Mouse (Mus musculus): ENCODE data around the gene Cdc14a. TPM values are rescaled to one million over a fixed set of nuclear protein-coding genes. Genes with fewer than 3 reads are reported as not detected.

Cdc14a gene
- polyA plus RNA-seq, 1 experiment: 4.7 TPM

GRCm38 (mm10) chr3:116327001-116327615 is 96.7 kb downstream of the Cdc14a start:
- Histone ChIP-seq H3K27ac (ENCODE audit: insufficient read depth, low read length) (no peak overlapping the region), H3K36me3 (ENCODE audit: control insufficient read depth, insufficient read depth, low read length) (peaks cover 5% of the 10 kb centered on the region), H3K4me1 (ENCODE audit: control insufficient read depth, insufficient read depth, insufficient read length) (no peaks in the 10 kb centered on the region), H3K4me3 (ENCODE audit: extremely low read depth, insufficient read depth, insufficient read length) (no peak overlapping the region), H3K27me3 (ENCODE audit: control insufficient read depth, insufficient read depth, low read length) (no peaks in the 10 kb centered on the region)
- WGBS: 30% methylated on average over 23 of the region's 23 CpGs
- peak; percentile 25 to 64 for DNase-seq (ENCODE audit: low read depth in 1 of 2, low spot score in 2 of 2)
- TF ChIP-seq POLR2A (IDR thresholded peaks at IDR 0.05; ENCODE audit: low read depth, low read length) (no peak), CTCF (IDR thresholded peaks at IDR 0.05; ENCODE audit: extremely low read depth, insufficient read depth, insufficient read length, insufficient replicate concordance) (peak; percentile 95)

- 88% methylated on average over 2 of the region's 2 CpGs for WGBS
- Histone ChIP-seq H3K36me3 (ENCODE audit: control insufficient read depth, insufficient read depth, low read length) (peaks cover 7% of the 10 kb centered on the region; the same call in 1 of the 2 replicates), H3K27me3 (ENCODE audit: control insufficient read depth, insufficient read depth, low read length) (no peaks in the 10 kb centered on the region), H3K4me3 (ENCODE audit: extremely low read depth, insufficient read depth, insufficient read length) (no peak overlapping the region), H3K4me1 (ENCODE audit: control insufficient read depth, insufficient read depth, insufficient read length) (no peaks in the 10 kb centered on the region), H3K27ac (ENCODE audit: insufficient read depth, low read length) (no peak overlapping the region)
- TF ChIP-seq CTCF (IDR thresholded peaks at IDR 0.05; ENCODE audit: extremely low read depth, insufficient read depth, insufficient read length, insufficient replicate concordance): no peak
- no peak for TF ChIP-seq POLR2A (IDR thresholded peaks at IDR 0.05; ENCODE audit: low read depth, low read length)
- DNase-seq (ENCODE audit: low read depth in 1 of 2, low spot score in 2 of 2): no peak
Observed at GRCm38 (mm10) chr3:116325501-116325900, 98.3 kb downstream of the Cdc14a start.

- Histone ChIP-seq H3K27ac (ENCODE audit: insufficient read depth, low read length) (no peak overlapping the region), H3K36me3 (ENCODE audit: control insufficient read depth, insufficient read depth, low read length) (peaks cover 5% of the 10 kb centered on the region), H3K4me3 (ENCODE audit: extremely low read depth, insufficient read depth, insufficient read length) (no peak overlapping the region), H3K27me3 (ENCODE audit: control insufficient read depth, insufficient read depth, low read length) (no peaks in the 10 kb centered on the region), H3K4me1 (ENCODE audit: control insufficient read depth, insufficient read depth, insufficient read length) (no peaks in the 10 kb centered on the region)
- WGBS: 96% methylated on average over 5 of the region's 5 CpGs
- DNase-seq (ENCODE audit: low read depth in 1 of 2, low spot score in 2 of 2): no peak
- TF ChIP-seq POLR2A (IDR thresholded peaks at IDR 0.05; ENCODE audit: low read depth, low read length) (no peak), CTCF (IDR thresholded peaks at IDR 0.05; ENCODE audit: extremely low read depth, insufficient read depth, insufficient read length, insufficient replicate concordance) (no peak)
Observed at GRCm38 (mm10) chr3:116319696-116320095, 104.1 kb downstream of the Cdc14a start.

- 97% methylated on average over 4 of the region's 4 CpGs for WGBS
- no peak for DNase-seq (ENCODE audit: low read depth in 1 of 2, low spot score in 2 of 2)
Observed at GRCm38 (mm10) chr3:116311838-116312237, 112.0 kb downstream of the Cdc14a start.

GRCm38 (mm10) chr3:116311173-116311572 is 112.7 kb downstream of the Cdc14a start:
- Histone ChIP-seq H3K4me1 (ENCODE audit: control insufficient read depth, insufficient read depth, insufficient read length) (no peaks in the 10 kb centered on the region), H3K36me3 (ENCODE audit: control insufficient read depth, insufficient read depth, low read length) (peaks cover 4% of the 10 kb centered on the region; the same call in 1 of the 2 replicates), H3K27me3 (ENCODE audit: control insufficient read depth, insufficient read depth, low read length) (no peaks in the 10 kb centered on the region), H3K27ac (ENCODE audit: insufficient read depth, low read length) (no peak overlapping the region), H3K4me3 (ENCODE audit: extremely low read depth, insufficient read depth, insufficient read length) (no peak overlapping the region)
- 91% methylated on average over 2 of the region's 2 CpGs for WGBS
- TF ChIP-seq CTCF (IDR thresholded peaks at IDR 0.05; ENCODE audit: extremely low read depth, insufficient read depth, insufficient read length, insufficient replicate concordance) (no peak), POLR2A (IDR thresholded peaks at IDR 0.05; ENCODE audit: low read depth, low read length) (no peak)
- no peak for DNase-seq (ENCODE audit: low read depth in 1 of 2, low spot score in 2 of 2)

More at GRCm38 (mm10) chr3:116311838-116312237, 112.0 kb downstream of the Cdc14a start:
- no peaks in the 10 kb centered on the region for H3K27me3 ChIP-seq (ENCODE audit: control insufficient read depth, insufficient read depth, low read length)
- no peak overlapping the region for H3K4me3 ChIP-seq (ENCODE audit: extremely low read depth, insufficient read depth, insufficient read length)
- no peak for TF ChIP-seq POLR2A (IDR thresholded peaks at IDR 0.05; ENCODE audit: low read depth, low read length)
- no peak for TF ChIP-seq CTCF (IDR thresholded peaks at IDR 0.05; ENCODE audit: extremely low read depth, insufficient read depth, insufficient read length, insufficient replicate concordance)
- H3K36me3 ChIP-seq (ENCODE audit: control insufficient read depth, insufficient read depth, low read length): peaks cover 4% of the 10 kb centered on the region; the same call in 1 of the 2 replicates
- no peak overlapping the region for H3K27ac ChIP-seq (ENCODE audit: insufficient read depth, low read length)
- no peaks in the 10 kb centered on the region for H3K4me1 ChIP-seq (ENCODE audit: control insufficient read depth, insufficient read depth, insufficient read length)

- peaks cover 4% of the 10 kb centered on the region; the same call in 1 of the 2 replicates for H3K36me3 ChIP-seq (ENCODE audit: control insufficient read depth, insufficient read depth, low read length)
- H3K4me3 ChIP-seq (ENCODE audit: extremely low read depth, insufficient read depth, insufficient read length): no peak overlapping the region
- no peak for DNase-seq (ENCODE audit: low read depth in 1 of 2, low spot score in 2 of 2)
- no peak overlapping the region for H3K27ac ChIP-seq (ENCODE audit: insufficient read depth, low read length)
- no peaks in the 10 kb centered on the region for H3K27me3 ChIP-seq (ENCODE audit: control insufficient read depth, insufficient read depth, low read length)
- WGBS: 96% methylated on average over 4 of the region's 4 CpGs
- no peaks in the 10 kb centered on the region for H3K4me1 ChIP-seq (ENCODE audit: control insufficient read depth, insufficient read depth, insufficient read length)
- TF ChIP-seq POLR2A (IDR thresholded peaks at IDR 0.05; ENCODE audit: low read depth, low read length): no peak
- no peak for TF ChIP-seq CTCF (IDR thresholded peaks at IDR 0.05; ENCODE audit: extremely low read depth, insufficient read depth, insufficient read length, insufficient replicate concordance)
Observed at GRCm38 (mm10) chr3:116310672-116311071, 113.2 kb downstream of the Cdc14a start.

GRCm38 (mm10) chr3:116310033-116310432 is 113.8 kb downstream of the Cdc14a start:
- TF ChIP-seq POLR2A (IDR thresholded peaks at IDR 0.05; ENCODE audit: low read depth, low read length) (no peak), CTCF (IDR thresholded peaks at IDR 0.05; ENCODE audit: extremely low read depth, insufficient read depth, insufficient read length, insufficient replicate concordance) (no peak)
- DNase-seq (ENCODE audit: low read depth in 1 of 2, low spot score in 2 of 2): no peak
- Histone ChIP-seq H3K27ac (ENCODE audit: insufficient read depth, low read length) (no peak overlapping the region), H3K4me1 (ENCODE audit: control insufficient read depth, insufficient read depth, insufficient read length) (no peaks in the 10 kb centered on the region), H3K27me3 (ENCODE audit: control insufficient read depth, insufficient read depth, low read length) (no peaks in the 10 kb centered on the region), H3K36me3 (ENCODE audit: control insufficient read depth, insufficient read depth, low read length) (peaks cover 4% of the 10 kb centered on the region; the same call in 1 of the 2 replicates), H3K4me3 (ENCODE audit: extremely low read depth, insufficient read depth, insufficient read length) (no peak overlapping the region)
- WGBS: 95% methylated on average over 10 of the region's 10 CpGs
